Mouse (Mus musculus): ENCODE data around the gene Dusp1. TPM values are rescaled to one million over a fixed set of nuclear protein-coding genes. Genes with fewer than 3 reads are reported as not detected.

Dusp1 gene
- polyA plus RNA-seq, 1 experiment, result 32.2 TPM

GRCm38 (mm10) chr17:26577309-26577708 is 15.4 kb upstream of the Dusp1 start:
- Histone ChIP-seq H3K4me3 (ENCODE audit: insufficient read depth, low read length) (no peak overlapping the region), H3K27ac (ENCODE audit: insufficient read depth, low read depth, low read length) (peak overlapping the region; percentile 21), H3K4me1 (ENCODE audit: control insufficient read depth, insufficient read depth, low read length) (peaks cover 26% of the 10 kb centered on the region)
- TF ChIP-seq POLR2A (IDR thresholded peaks at IDR 0.05; ENCODE audit: borderline replicate concordance, low read depth, low read length), result no peak
- TF ChIP-seq CTCF (IDR thresholded peaks at IDR 0.05; ENCODE audit: low read depth, low read length), result no peak

GRCm38 (mm10) chr17:26576833-26577232 is 14.9 kb upstream of the Dusp1 start:
- TF ChIP-seq CTCF (IDR thresholded peaks at IDR 0.05; ENCODE audit: low read depth, low read length) (no peak), POLR2A (IDR thresholded peaks at IDR 0.05; ENCODE audit: borderline replicate concordance, low read depth, low read length) (no peak)
- H3K4me1 ChIP-seq (ENCODE audit: control insufficient read depth, insufficient read depth, low read length), result peaks cover 31% of the 10 kb centered on the region
- no peak overlapping the region for H3K4me3 ChIP-seq (ENCODE audit: insufficient read depth, low read length)
- peak overlapping the region; percentile 21 for H3K27ac ChIP-seq (ENCODE audit: insufficient read depth, low read depth, low read length)

GRCm38 (mm10) chr17:26575786-26576690 is 14.1 kb upstream of the Dusp1 start:
- H3K4me3 ChIP-seq (ENCODE audit: insufficient read depth, low read length), result no peak overlapping the region
- peaks cover 36% of the 10 kb centered on the region for H3K4me1 ChIP-seq (ENCODE audit: control insufficient read depth, insufficient read depth, low read length)
- H3K27ac ChIP-seq (ENCODE audit: insufficient read depth, low read depth, low read length), result peak overlapping the region; percentile 2; the same call in 1 of the 2 replicates
- TF ChIP-seq POLR2A (IDR thresholded peaks at IDR 0.05; ENCODE audit: borderline replicate concordance, low read depth, low read length) (no peak), CTCF (IDR thresholded peaks at IDR 0.05; ENCODE audit: low read depth, low read length) (no peak)

- Histone ChIP-seq H3K27ac (ENCODE audit: insufficient read depth, low read depth, low read length) (no peak overlapping the region), H3K4me3 (ENCODE audit: insufficient read depth, low read length) (no peak overlapping the region), H3K4me1 (ENCODE audit: control insufficient read depth, insufficient read depth, low read length) (peaks cover 48% of the 10 kb centered on the region)
- TF ChIP-seq POLR2A (IDR thresholded peaks at IDR 0.05; ENCODE audit: borderline replicate concordance, low read depth, low read length), result no peak
- no peak for TF ChIP-seq CTCF (IDR thresholded peaks at IDR 0.05; ENCODE audit: low read depth, low read length)
These were observed 12.8 kb upstream of the Dusp1 start for GRCm38 (mm10) chr17:26574701-26575100.

GRCm38 (mm10) chr17:26574118-26574517 is 12.2 kb upstream of the Dusp1 start:
- Histone ChIP-seq H3K4me3 (ENCODE audit: insufficient read depth, low read length) (no peak overlapping the region), H3K27ac (ENCODE audit: insufficient read depth, low read depth, low read length) (no peak overlapping the region), H3K4me1 (ENCODE audit: control insufficient read depth, insufficient read depth, low read length) (peaks cover 51% of the 10 kb centered on the region)
- TF ChIP-seq POLR2A (IDR thresholded peaks at IDR 0.05; ENCODE audit: borderline replicate concordance, low read depth, low read length), result no peak
- no peak for TF ChIP-seq CTCF (IDR thresholded peaks at IDR 0.05; ENCODE audit: low read depth, low read length)

GRCm38 (mm10) chr17:26572265-26572664 is 10.3 kb upstream of the Dusp1 start:
- Histone ChIP-seq H3K27ac (ENCODE audit: insufficient read depth, low read depth, low read length) (0 out of 2 replicates have a peak overlapping the region, but pooled peaks have one; percentile 60), H3K4me1 (ENCODE audit: control insufficient read depth, insufficient read depth, low read length) (peaks cover 48% of the 10 kb centered on the region), H3K4me3 (ENCODE audit: insufficient read depth, low read length) (no peak overlapping the region)
- TF ChIP-seq POLR2A (IDR thresholded peaks at IDR 0.05; ENCODE audit: borderline replicate concordance, low read depth, low read length), result no peak
- no peak for TF ChIP-seq CTCF (IDR thresholded peaks at IDR 0.05; ENCODE audit: low read depth, low read length)

GRCm38 (mm10) chr17:26571377-26571776 is 9.4 kb upstream of the Dusp1 start:
- Histone ChIP-seq H3K4me1 (ENCODE audit: control insufficient read depth, insufficient read depth, low read length) (peaks cover 41% of the 10 kb centered on the region), H3K4me3 (ENCODE audit: insufficient read depth, low read length) (no peak overlapping the region), H3K27ac (ENCODE audit: insufficient read depth, low read depth, low read length) (peak overlapping the region; percentile 60)
- TF ChIP-seq POLR2A (IDR thresholded peaks at IDR 0.05; ENCODE audit: borderline replicate concordance, low read depth, low read length) (no peak), CTCF (IDR thresholded peaks at IDR 0.05; ENCODE audit: low read depth, low read length) (no peak)

GRCm38 (mm10) chr17:26570651-26571118 is 8.8 kb upstream of the Dusp1 start:
- Histone ChIP-seq H3K4me1 (ENCODE audit: control insufficient read depth, insufficient read depth, low read length) (peaks cover 36% of the 10 kb centered on the region), H3K27ac (ENCODE audit: insufficient read depth, low read depth, low read length) (peak overlapping the region; percentile 42), H3K4me3 (ENCODE audit: insufficient read depth, low read length) (no peak overlapping the region)
- TF ChIP-seq POLR2A (IDR thresholded peaks at IDR 0.05; ENCODE audit: borderline replicate concordance, low read depth, low read length), result no peak
- no peak for TF ChIP-seq CTCF (IDR thresholded peaks at IDR 0.05; ENCODE audit: low read depth, low read length)

- peaks cover 36% of the 10 kb centered on the region for H3K4me1 ChIP-seq (ENCODE audit: control insufficient read depth, insufficient read depth, low read length)
- no peak overlapping the region for H3K4me3 ChIP-seq (ENCODE audit: insufficient read depth, low read length)
- TF ChIP-seq CTCF (IDR thresholded peaks at IDR 0.05; ENCODE audit: low read depth, low read length), result no peak
- TF ChIP-seq POLR2A (IDR thresholded peaks at IDR 0.05; ENCODE audit: borderline replicate concordance, low read depth, low read length), result no peak
- no peak overlapping the region for H3K27ac ChIP-seq (ENCODE audit: insufficient read depth, low read depth, low read length)
These were observed 7.8 kb upstream of the Dusp1 start for GRCm38 (mm10) chr17:26569594-26570350.

Measured in bone marrow macrophage, adult 2 months (primary cell).